Mouse (Mus musculus) Muller cell, postnatal 12 days (primary cell): ENCODE measurements around the gene Olfr350.

Experiments
- DNase-seq: peaks from one replicate; pipeline ENCODE4 v3.0.0-alpha.2; 2015; ENCODE audit errors: inconsistent ontology term

Olfr350 gene

GRCm38 (mm10) chr2:36846010-36846409 is at the start of gene Olfr350:
Gene Olfr350 (plus strand): TSS chr2:36846310.
- no peak for DNase-seq

DNA sequence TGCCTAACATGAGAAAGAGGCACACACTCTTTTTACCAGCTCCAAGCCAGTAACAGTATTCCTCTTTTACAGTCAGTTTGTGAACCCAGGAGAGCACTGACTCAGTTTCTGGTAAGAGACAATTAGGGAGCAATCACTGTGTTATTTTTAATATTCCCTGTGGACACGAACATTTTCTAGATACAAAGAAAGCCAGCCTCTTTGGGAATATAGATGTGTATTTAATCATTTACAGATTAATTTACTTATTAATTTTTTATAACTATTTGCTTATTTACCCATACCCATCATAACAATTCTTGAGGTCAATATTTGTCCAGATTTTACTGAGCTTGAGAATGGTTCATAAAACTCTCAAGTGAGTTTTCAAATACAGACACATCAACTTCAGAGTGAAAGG is 29.2 kb upstream of the Olfr350 start, which contains the start of gene Olfr3:
Olfr3 (minus strand) TSS at position 101 of the 400 bp plus-strand sequence.
- no peak for DNase-seq

GRCm38 (mm10) chr2:36862560-36862959 is 16.4 kb downstream of the Olfr350 start, which contains the start of gene Olfr351:
Gene Olfr351 (minus strand): TSS chr2:36862660.
- DNase-seq: no peak

DNA sequence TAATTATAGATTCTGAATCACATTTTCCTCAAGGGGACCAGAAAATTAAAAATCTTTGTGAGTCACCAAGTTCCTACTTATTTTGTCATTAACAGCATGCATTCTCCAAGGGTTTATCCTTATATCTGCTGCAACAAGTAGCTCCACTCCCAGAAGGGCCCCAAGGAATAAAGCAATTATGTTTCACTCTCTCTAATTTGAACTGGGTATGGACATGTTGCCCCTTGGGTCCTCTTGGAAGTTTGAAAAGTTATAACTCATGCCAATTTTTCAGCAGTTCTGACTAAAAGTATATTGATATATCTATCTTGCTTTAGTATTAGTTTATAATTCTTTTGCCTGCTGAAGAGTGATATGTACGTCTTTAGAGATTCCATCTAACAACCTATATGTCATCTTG is 22.1 kb downstream of the Olfr350 start, which contains the start of gene Olfr352:
Olfr352 (plus strand) TSS at position 301 of the 400 bp plus-strand sequence.
- no peak for DNase-seq

DNA sequence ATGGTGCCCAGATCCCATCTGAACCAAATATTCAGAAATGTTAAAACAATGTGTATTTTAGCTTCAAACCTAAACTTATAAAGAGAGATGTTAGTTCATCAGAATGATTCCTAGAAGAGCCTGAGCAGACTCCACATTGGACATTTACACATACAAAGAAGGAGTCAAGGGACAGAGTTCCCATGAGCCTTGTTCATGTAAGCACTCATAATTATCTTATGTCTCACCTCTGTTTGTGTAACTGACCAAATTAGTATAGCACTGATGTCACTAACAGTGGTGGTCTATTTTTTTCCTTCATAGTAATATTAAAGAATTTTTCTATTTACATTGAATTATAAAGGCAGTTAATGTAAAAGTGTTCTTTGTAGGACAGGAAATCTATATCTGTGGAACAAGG is 46.7 kb downstream of the Olfr350 start, which contains the start of gene Olfr353:
Olfr353 (minus strand) TSS at position 101 of the 400 bp plus-strand sequence.
- DNase-seq: no peak

DNA sequence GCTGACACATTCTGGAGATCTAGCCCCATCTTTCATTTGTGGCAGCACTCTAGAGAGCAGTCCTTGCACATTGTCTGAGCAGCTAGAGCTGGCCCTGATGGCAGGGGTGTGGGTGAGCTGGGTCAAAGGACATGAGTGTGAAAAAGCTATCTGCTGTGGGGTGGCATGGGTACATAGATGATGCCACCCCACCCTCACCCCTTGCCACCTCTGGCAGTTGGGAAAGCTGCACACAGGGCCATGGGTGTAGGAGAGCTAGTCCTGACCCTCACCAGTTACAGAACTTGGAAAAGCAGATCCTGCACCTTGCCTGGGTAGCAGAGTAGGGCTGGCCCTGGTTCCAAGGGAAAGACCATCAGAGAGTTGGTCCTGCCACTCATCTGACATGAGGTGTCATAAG is 51.0 kb downstream of the Olfr350 start:
- no peak for DNase-seq
